Mouse (Mus musculus) intestine, embryonic 15.5 days (tissue): ENCODE data around the gene Shisa3. TPM values are rescaled to one million over a fixed set of nuclear protein-coding genes. Genes with fewer than 3 reads are reported as not detected.

Experiments
- ATAC-seq: fragments of 200-750 bp; cut with Nextera tagmentation; 2 replicates; pipeline ENCODE4 v1.8.0; 2017; ENCODE audit warnings: moderate TSS enrichment, moderate library complexity
- H3K27ac ChIP-seq: fragments of 300-500 bp; sonication (generic); 2 replicates; pipeline ENCODE4 v1.5.1; 2015; ENCODE audit warnings: mild to moderate bottlenecking, inconsistent platforms
- H3K27me3 ChIP-seq: fragments of 300-500 bp; sonication (generic); replicated peaks from 2 replicates; pipeline ENCODE4 v1.6.1; 2015; ENCODE audit warnings: inconsistent platforms
- H3K36me3 ChIP-seq: fragments of 300-500 bp; sonication (generic); 2 replicates; pipeline ENCODE4 v1.6.1; 2015; ENCODE audit warnings: inconsistent platforms
- H3K4me1 ChIP-seq: fragments of 300-500 bp; sonication (generic); replicated peaks from 2 replicates; pipeline ENCODE4 v1.6.1; 2015; ENCODE audit warnings: inconsistent platforms
- H3K4me2 ChIP-seq: fragments of 300-500 bp; sonication (generic); replicated peaks from 2 replicates; pipeline ENCODE4 v1.6.1; 2015; ENCODE audit warnings: mild to moderate bottlenecking, inconsistent platforms
- H3K4me3 ChIP-seq: fragments of 300-500 bp; sonication (generic); replicated peaks from 2 replicates; pipeline ENCODE4 v1.5.1; 2015; ENCODE audit warnings: inconsistent platforms
- H3K9ac ChIP-seq: fragments of 300-500 bp; sonication (generic); 2 replicates; pipeline ENCODE4 v1.6.1; 2015; ENCODE audit warnings: inconsistent platforms
- H3K9me3 ChIP-seq: fragments of 300-500 bp; sonication (generic); 2 replicates; pipeline ENCODE4 v1.6.1; 2016; ENCODE audit warnings: inconsistent platforms
- WGBS: fragments of 180-500 bp; shearing (Covaris S2); methylation state at CpG from one replicate; pipeline ENCODE4 v1.1.7; 2015; 5-methylcytosine and 5-hydroxymethylcytosine counted together
- polyA plus RNA-seq: library from polyadenylated mRNA; unstranded; fragments of >200 nt; fragmentation: Nextera tagmentation; extraction: Ambion mirVana; gene quantifications from 2 replicates; pipeline ENCODE4 v1.2.1, GENCODE M21; 2015

Gene Shisa3
- polyA plus RNA-seq, 1 experiment from 2014 or later = 15.2 TPM

- no peak overlapping the region for H3K27ac ChIP-seq
Observed at GRCm38 (mm10) chr5:67606916-67607803, 522 bp upstream of the Shisa3 start.

GRCm38 (mm10) chr5:67608674-67609519 is 1.2 kb downstream of the Shisa3 start:
- no peaks in the 10 kb centered on the region for H3K36me3 ChIP-seq
- 8% methylated on average over 31 of the region's 31 CpGs for WGBS
- H3K27me3 ChIP-seq = peaks cover 51% of the 10 kb centered on the region
- no peaks in the 10 kb centered on the region for H3K9me3 ChIP-seq
- peak overlapping the region; percentile 44 for H3K9ac ChIP-seq
- peak overlapping the region; percentile 96 for H3K4me2 ChIP-seq
- ATAC-seq = no peak; the same call in none of the 2 replicates
- peaks cover 15% of the 10 kb centered on the region for H3K4me1 ChIP-seq
- H3K4me3 ChIP-seq = peak overlapping the region; percentile 51
- H3K27ac ChIP-seq = peak overlapping the region; percentile 11; the same call in 1 of the 2 replicates

More at GRCm38 (mm10) chr5:67606916-67607803, 522 bp upstream of the Shisa3 start:
- 1% methylated on average over 65 of the region's 66 CpGs for WGBS
- peak overlapping the region; percentile 44 for H3K9ac ChIP-seq
- peak overlapping the region; percentile 96 for H3K4me2 ChIP-seq
- H3K36me3 ChIP-seq = no peaks in the 10 kb centered on the region
- no peaks in the 10 kb centered on the region for H3K9me3 ChIP-seq
- peaks cover 54% of the 10 kb centered on the region for H3K27me3 ChIP-seq
- no peak; the same call in 1 of the 2 replicates for ATAC-seq
- peaks cover 15% of the 10 kb centered on the region for H3K4me1 ChIP-seq
- H3K4me3 ChIP-seq = peak overlapping the region; percentile 51

DNA sequence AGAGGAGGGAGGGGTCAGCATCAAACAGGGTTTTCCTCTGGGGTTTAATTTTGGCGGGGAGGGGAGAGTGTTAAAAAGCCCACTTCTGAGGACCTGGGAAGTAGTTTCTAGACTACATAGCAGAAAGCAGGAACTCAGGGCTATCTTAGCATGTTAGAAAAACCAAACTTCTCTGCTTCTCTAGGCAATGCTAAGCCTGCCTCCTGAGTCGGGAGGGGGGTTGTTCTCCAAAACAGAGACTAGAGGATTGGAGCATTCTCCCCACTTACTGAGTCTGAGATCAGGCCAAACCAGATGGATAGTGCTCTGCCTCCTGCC is 1.8 kb downstream of the Shisa3 start:
- Histone ChIP-seq H3K9ac (no peak overlapping the region), H3K9me3 (no peaks in the 10 kb centered on the region), H3K4me2 (peak overlapping the region; percentile 96), H3K36me3 (no peaks in the 10 kb centered on the region), H3K4me3 (peak overlapping the region; percentile 51), H3K27ac (no peak overlapping the region), H3K4me1 (peaks cover 15% of the 10 kb centered on the region), H3K27me3 (peaks cover 51% of the 10 kb centered on the region)
- 22% methylated on average over 2 of the region's 2 CpGs for WGBS
- ATAC-seq = no peak

DNA sequence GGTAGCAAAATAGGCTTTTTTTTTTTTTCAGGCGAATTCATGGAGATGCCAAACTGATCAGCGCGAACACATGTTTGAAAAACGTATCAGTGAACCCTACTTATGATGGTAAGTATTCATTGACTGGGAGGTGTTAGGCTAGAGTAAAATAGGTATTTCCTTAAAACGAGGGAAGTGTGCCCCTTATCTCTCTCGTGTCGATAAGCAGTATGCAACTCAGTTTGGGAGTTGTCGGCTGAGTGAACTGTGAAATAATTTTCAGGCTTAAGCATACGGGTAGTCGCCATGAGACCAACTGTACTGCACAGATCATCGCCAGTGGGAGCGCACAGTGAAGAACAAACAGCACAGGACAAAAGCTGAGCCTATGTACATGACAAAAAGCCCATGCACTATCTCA is 13.5 kb downstream of the Shisa3 start:
- H3K27me3 ChIP-seq = no peaks in the 10 kb centered on the region
- H3K4me2 ChIP-seq = no peak overlapping the region
- WGBS = 89% methylated on average over 12 of the region's 12 CpGs
- H3K27ac ChIP-seq = no peak overlapping the region
- no peak overlapping the region for H3K4me3 ChIP-seq
- no peaks in the 10 kb centered on the region for H3K36me3 ChIP-seq
- H3K9me3 ChIP-seq = no peaks in the 10 kb centered on the region
- no peak overlapping the region for H3K9ac ChIP-seq
- ATAC-seq = no peak
- H3K4me1 ChIP-seq = no peaks in the 10 kb centered on the region

- Histone ChIP-seq H3K9me3 (no peaks in the 10 kb centered on the region), H3K4me2 (no peak overlapping the region), H3K9ac (no peak overlapping the region), H3K27ac (no peak overlapping the region), H3K4me1 (no peaks in the 10 kb centered on the region), H3K27me3 (no peaks in the 10 kb centered on the region), H3K4me3 (no peak overlapping the region), H3K36me3 (no peaks in the 10 kb centered on the region)
- WGBS = 54% methylated on average over 9 of the region's 9 CpGs
- peak; percentile 43; the same call in 1 of the 2 replicates for ATAC-seq
Observed at GRCm38 (mm10) chr5:67628180-67628940, 20.7 kb downstream of the Shisa3 start.

- 75% methylated on average over 7 of the region's 7 CpGs for WGBS
Observed at GRCm38 (mm10) chr5:67629440-67629839, 21.8 kb downstream of the Shisa3 start.

GRCm38 (mm10) chr5:67629861-67630260 is 22.2 kb downstream of the Shisa3 start:
- H3K4me3 ChIP-seq = no peak overlapping the region
- H3K4me2 ChIP-seq = no peak overlapping the region
- no peak overlapping the region for H3K9ac ChIP-seq
- no peak overlapping the region for H3K27ac ChIP-seq
- H3K27me3 ChIP-seq = no peaks in the 10 kb centered on the region
- H3K4me1 ChIP-seq = no peaks in the 10 kb centered on the region
- no peaks in the 10 kb centered on the region for H3K9me3 ChIP-seq
- 80% methylated on average over 6 of the region's 6 CpGs for WGBS
- H3K36me3 ChIP-seq = no peaks in the 10 kb centered on the region
- no peak for ATAC-seq

More at GRCm38 (mm10) chr5:67629440-67629839, 21.8 kb downstream of the Shisa3 start:
- Histone ChIP-seq H3K4me1 (no peaks in the 10 kb centered on the region), H3K27me3 (no peaks in the 10 kb centered on the region), H3K4me2 (no peak overlapping the region), H3K27ac (no peak overlapping the region), H3K4me3 (no peak overlapping the region), H3K9ac (no peak overlapping the region), H3K36me3 (no peaks in the 10 kb centered on the region), H3K9me3 (no peaks in the 10 kb centered on the region)
- no peak for ATAC-seq

DNA sequence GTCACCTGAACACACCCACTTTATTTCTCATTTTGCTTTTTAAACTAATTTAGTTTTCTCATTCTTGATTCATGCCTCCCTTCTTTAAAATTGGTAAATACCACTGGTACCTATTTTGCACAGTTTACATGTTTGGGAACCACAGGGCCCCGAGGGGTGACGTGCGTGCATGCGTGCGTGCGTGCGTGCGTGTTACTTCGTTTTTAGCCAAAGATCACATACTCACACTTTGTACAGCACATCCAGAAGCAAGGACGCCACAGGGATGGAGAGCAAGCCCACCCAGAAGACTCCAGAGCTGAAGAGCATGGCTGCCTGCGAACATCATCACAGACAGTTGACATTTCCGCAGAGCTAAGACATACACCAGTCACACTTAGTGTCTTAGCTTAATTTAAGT is 23.6 kb downstream of the Shisa3 start:
- no peaks in the 10 kb centered on the region for H3K9me3 ChIP-seq
- H3K27me3 ChIP-seq = no peaks in the 10 kb centered on the region
- ATAC-seq = no peak
- no peaks in the 10 kb centered on the region for H3K4me1 ChIP-seq
- H3K4me3 ChIP-seq = no peak overlapping the region
- no peaks in the 10 kb centered on the region for H3K36me3 ChIP-seq
- H3K4me2 ChIP-seq = no peak overlapping the region
- no peak overlapping the region for H3K9ac ChIP-seq
- WGBS = 92% methylated on average over 12 of the region's 12 CpGs
- H3K27ac ChIP-seq = no peak overlapping the region

GRCm38 (mm10) chr5:67633138-67633782 is 25.6 kb downstream of the Shisa3 start:
- no peak overlapping the region for H3K4me2 ChIP-seq
- H3K4me1 ChIP-seq = no peaks in the 10 kb centered on the region
- no peaks in the 10 kb centered on the region for H3K36me3 ChIP-seq
- H3K27me3 ChIP-seq = no peaks in the 10 kb centered on the region
- WGBS = 47% methylated on average over 7 of the region's 7 CpGs
- no peak overlapping the region for H3K27ac ChIP-seq
- no peaks in the 10 kb centered on the region for H3K9me3 ChIP-seq
- H3K9ac ChIP-seq = no peak overlapping the region
- no peak overlapping the region for H3K4me3 ChIP-seq
- no peak for ATAC-seq

DNA sequence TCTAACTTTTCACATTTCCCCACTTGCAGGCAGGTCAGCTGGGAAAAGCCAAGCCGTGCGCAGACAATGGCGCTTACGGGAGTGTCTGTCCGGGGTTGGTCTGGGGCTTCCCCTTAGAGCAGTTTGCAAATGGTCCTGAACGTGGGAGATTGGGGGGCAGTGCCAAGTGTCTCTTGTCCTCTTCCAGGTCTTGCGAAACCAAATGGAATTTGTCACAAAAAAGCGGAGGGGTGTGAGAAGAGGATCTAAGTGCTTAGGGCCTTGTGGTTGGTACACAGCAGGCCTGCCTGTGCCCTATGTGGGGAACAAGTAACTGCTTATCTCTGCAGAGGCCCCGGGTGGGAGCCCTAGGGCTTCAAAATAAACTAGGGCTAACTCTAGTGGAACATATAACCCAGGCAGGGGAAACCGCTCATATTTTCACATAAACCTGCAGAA is 26.2 kb downstream of the Shisa3 start:
- no peaks in the 10 kb centered on the region for H3K9me3 ChIP-seq
- no peak overlapping the region for H3K9ac ChIP-seq
- no peaks in the 10 kb centered on the region for H3K4me1 ChIP-seq
- H3K27ac ChIP-seq = no peak overlapping the region
- ATAC-seq = no peak
- H3K4me2 ChIP-seq = no peak overlapping the region
- 44% methylated on average over 10 of the region's 10 CpGs for WGBS
- H3K36me3 ChIP-seq = no peaks in the 10 kb centered on the region
- H3K4me3 ChIP-seq = no peak overlapping the region
- H3K27me3 ChIP-seq = no peaks in the 10 kb centered on the region

DNA sequence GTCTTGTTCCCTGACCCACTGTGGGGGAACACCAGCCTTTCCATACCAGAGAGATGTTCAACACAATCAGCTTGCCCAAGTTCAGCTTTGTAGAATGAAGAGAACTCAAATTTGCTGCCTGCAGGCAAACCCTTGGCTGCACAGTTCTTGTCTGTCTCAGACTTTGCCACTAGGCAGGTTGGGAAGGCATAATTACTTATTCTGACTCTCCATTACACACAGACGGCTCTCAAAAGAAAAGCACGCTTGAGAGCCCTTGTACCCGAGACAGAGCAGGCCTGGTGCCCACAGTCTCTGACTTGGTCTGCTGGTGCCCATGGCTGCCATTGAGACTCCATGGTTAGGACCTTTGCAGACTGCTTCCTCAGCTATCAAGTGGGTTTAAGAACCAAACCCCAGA is 26.7 kb downstream of the Shisa3 start:
- Histone ChIP-seq H3K9ac (no peak overlapping the region), H3K4me2 (no peak overlapping the region), H3K4me3 (no peak overlapping the region), H3K27me3 (no peaks in the 10 kb centered on the region), H3K36me3 (no peaks in the 10 kb centered on the region), H3K4me1 (no peaks in the 10 kb centered on the region), H3K27ac (no peak overlapping the region), H3K9me3 (no peaks in the 10 kb centered on the region)
- no peak for ATAC-seq
- WGBS = 67% methylated on average over 3 of the region's 3 CpGs
